Mouse (Mus musculus): ENCODE measurements around the gene 4930507D05Rik. TPM values are rescaled to one million over a fixed set of nuclear protein-coding genes. Genes with fewer than 3 reads are reported as not detected.
"Not testable (repeated sequence)": the region's sequence is repeated elsewhere in the genome, so short reads cannot be mapped to it uniquely, and the experiment has no call there.

Gene 4930507D05Rik
- polyA plus RNA-seq, 1 experiment from 2014 or later = 1.8 TPM

GRCm38 (mm10) chr10:62419422-62419821 is 29.9 kb upstream of the 4930507D05Rik start:
- Histone ChIP-seq H3K4me2 (ENCODE audit: low read length) (no peak overlapping the region), H3K4me1 (ENCODE audit: control insufficient read depth, insufficient read depth, low read depth, low read length) (peaks cover 2% of the 10 kb centered on the region; the same call in 1 of the 2 replicates), H3K27me3 (replicated peaks; ENCODE audit: control insufficient read depth, insufficient read depth, low read length) (no peaks in the 10 kb centered on the region), H3K9ac (ENCODE audit: low read depth, low read length) (no peak overlapping the region), H3K36me3 (ENCODE audit: control insufficient read depth, insufficient read depth, low read length) (no peaks in the 10 kb centered on the region), H3K27ac (ENCODE audit: low read depth, low read length) (no peak overlapping the region), H3K9me3 (ENCODE audit: control insufficient read depth, low read length) (no peaks in the 10 kb centered on the region), H3K4me3 (ENCODE audit: low read length) (no peak overlapping the region)
- 81% methylated on average over 5 of the region's 5 CpGs for WGBS
- no peak for ATAC-seq

- no peak overlapping the region for H3K4me3 ChIP-seq (ENCODE audit: low read length)
- 79% methylated on average over 6 of the region's 6 CpGs for WGBS
- no peak overlapping the region for H3K9ac ChIP-seq (ENCODE audit: low read depth, low read length)
- H3K27me3 ChIP-seq (replicated peaks; ENCODE audit: control insufficient read depth, insufficient read depth, low read length) = no peaks in the 10 kb centered on the region
- peaks cover 2% of the 10 kb centered on the region; the same call in 1 of the 2 replicates for H3K4me1 ChIP-seq (ENCODE audit: control insufficient read depth, insufficient read depth, low read depth, low read length)
- no peaks in the 10 kb centered on the region for H3K9me3 ChIP-seq (ENCODE audit: control insufficient read depth, low read length)
- no peak overlapping the region for H3K4me2 ChIP-seq (ENCODE audit: low read length)
- ATAC-seq = no peak
- no peak overlapping the region for H3K27ac ChIP-seq (ENCODE audit: low read depth, low read length)
- H3K36me3 ChIP-seq (ENCODE audit: control insufficient read depth, insufficient read depth, low read length) = no peaks in the 10 kb centered on the region
Observed at GRCm38 (mm10) chr10:62420399-62420798, 28.9 kb upstream of the 4930507D05Rik start.

- H3K4me1 ChIP-seq (ENCODE audit: control insufficient read depth, insufficient read depth, low read depth, low read length) = peaks cover 2% of the 10 kb centered on the region; the same call in 1 of the 2 replicates
- H3K9me3 ChIP-seq (ENCODE audit: control insufficient read depth, low read length) = no peaks in the 10 kb centered on the region
- H3K27me3 ChIP-seq (replicated peaks; ENCODE audit: control insufficient read depth, insufficient read depth, low read length) = no peaks in the 10 kb centered on the region
- H3K4me3 ChIP-seq (ENCODE audit: low read length) = no peak overlapping the region
- no peak overlapping the region for H3K27ac ChIP-seq (ENCODE audit: low read depth, low read length)
- H3K9ac ChIP-seq (ENCODE audit: low read depth, low read length) = no peak overlapping the region
- 70% methylated on average over 3 of the region's 3 CpGs for WGBS
- ATAC-seq = peak; percentile 43; the same call in 1 of the 2 replicates
- H3K36me3 ChIP-seq (ENCODE audit: control insufficient read depth, insufficient read depth, low read length) = no peaks in the 10 kb centered on the region
- H3K4me2 ChIP-seq (ENCODE audit: low read length) = no peak overlapping the region
Observed at GRCm38 (mm10) chr10:62421127-62421526, 28.2 kb upstream of the 4930507D05Rik start.

GRCm38 (mm10) chr10:62422255-62422654 is 27.0 kb upstream of the 4930507D05Rik start, which contains the start of gene Hkdc1:
TSS of gene Hkdc1 (minus strand) at chr10:62422491.
- ATAC-seq = no peak
- H3K27me3 ChIP-seq (replicated peaks; ENCODE audit: control insufficient read depth, insufficient read depth, low read length) = no peaks in the 10 kb centered on the region

GRCm38 (mm10) chr10:62425081-62425871 is 24.0 kb upstream of the 4930507D05Rik start:
- no peak overlapping the region for H3K4me3 ChIP-seq (ENCODE audit: low read length)
- no peak overlapping the region for H3K27ac ChIP-seq (ENCODE audit: low read depth, low read length)
- no peaks in the 10 kb centered on the region for H3K4me1 ChIP-seq (ENCODE audit: control insufficient read depth, insufficient read depth, low read depth, low read length)
- no peaks in the 10 kb centered on the region for H3K9me3 ChIP-seq (ENCODE audit: control insufficient read depth, low read length)
- 56% methylated on average over 9 of the region's 9 CpGs for WGBS
- H3K36me3 ChIP-seq (ENCODE audit: control insufficient read depth, insufficient read depth, low read length) = peaks cover 13% of the 10 kb centered on the region
- H3K4me2 ChIP-seq (ENCODE audit: low read length) = no peak overlapping the region
- H3K9ac ChIP-seq (ENCODE audit: low read depth, low read length) = no peak overlapping the region
- H3K27me3 ChIP-seq (replicated peaks; ENCODE audit: control insufficient read depth, insufficient read depth, low read length) = no peaks in the 10 kb centered on the region
- ATAC-seq = peak; percentile 28; the same call in 1 of the 2 replicates

More at GRCm38 (mm10) chr10:62422255-62422654, 27.0 kb upstream of the 4930507D05Rik start, which contains the start of gene Hkdc1:
- H3K9me3 ChIP-seq (ENCODE audit: control insufficient read depth, low read length) = no peaks in the 10 kb centered on the region
- H3K9ac ChIP-seq (ENCODE audit: low read depth, low read length) = no peak within 1 kb of the TSS
- no peak within 1 kb of the TSS for H3K4me3 ChIP-seq (ENCODE audit: low read length)
- H3K27ac ChIP-seq (ENCODE audit: low read depth, low read length) = no peak within 1 kb of the TSS
- H3K36me3 ChIP-seq (ENCODE audit: control insufficient read depth, insufficient read depth, low read length) = no peaks in the 10 kb centered on the region
- WGBS = 36% methylated on average over 15 of the region's 15 CpGs
- peaks cover 2% of the 10 kb centered on the region; the same call in 1 of the 2 replicates for H3K4me1 ChIP-seq (ENCODE audit: control insufficient read depth, insufficient read depth, low read depth, low read length)
- no peak within 1 kb of the TSS for H3K4me2 ChIP-seq (ENCODE audit: low read length)

GRCm38 (mm10) chr10:62430427-62430826 is 18.9 kb upstream of the 4930507D05Rik start:
- Histone ChIP-seq H3K9ac (ENCODE audit: low read depth, low read length) (no peak overlapping the region), H3K27me3 (replicated peaks; ENCODE audit: control insufficient read depth, insufficient read depth, low read length) (no peaks in the 10 kb centered on the region), H3K36me3 (ENCODE audit: control insufficient read depth, insufficient read depth, low read length) (peaks cover 43% of the 10 kb centered on the region), H3K27ac (ENCODE audit: low read depth, low read length) (no peak overlapping the region), H3K4me1 (ENCODE audit: control insufficient read depth, insufficient read depth, low read depth, low read length) (no peaks in the 10 kb centered on the region), H3K4me2 (ENCODE audit: low read length) (no peak overlapping the region), H3K9me3 (ENCODE audit: control insufficient read depth, low read length) (no peaks in the 10 kb centered on the region), H3K4me3 (ENCODE audit: low read length) (no peak overlapping the region)
- WGBS = 92% methylated on average over 5 of the region's 5 CpGs
- no peak for ATAC-seq

- peak overlapping the region; percentile 89 for H3K27ac ChIP-seq (ENCODE audit: low read depth, low read length)
- peaks cover 13% of the 10 kb centered on the region for H3K4me1 ChIP-seq (ENCODE audit: control insufficient read depth, insufficient read depth, low read depth, low read length)
- WGBS = 33% methylated on average over 18 of the region's 18 CpGs
- no peaks in the 10 kb centered on the region for H3K9me3 ChIP-seq (ENCODE audit: control insufficient read depth, low read length)
- H3K4me3 ChIP-seq (ENCODE audit: low read length) = peak overlapping the region; percentile 78
- peak overlapping the region; percentile 58 for H3K4me2 ChIP-seq (ENCODE audit: low read length)
- no peak for ATAC-seq
- peaks cover 9% of the 10 kb centered on the region for H3K36me3 ChIP-seq (ENCODE audit: control insufficient read depth, insufficient read depth, low read length)
- H3K27me3 ChIP-seq (replicated peaks; ENCODE audit: control insufficient read depth, insufficient read depth, low read length) = no peaks in the 10 kb centered on the region
- peak overlapping the region; percentile 88 for H3K9ac ChIP-seq (ENCODE audit: low read depth, low read length)
Observed at GRCm38 (mm10) chr10:62450280-62450640, 971 bp downstream of the 4930507D05Rik start.

- Histone ChIP-seq H3K4me1 (ENCODE audit: control insufficient read depth, insufficient read depth, low read depth, low read length) (peaks cover 13% of the 10 kb centered on the region), H3K36me3 (ENCODE audit: control insufficient read depth, insufficient read depth, low read length) (peaks cover 17% of the 10 kb centered on the region)
- H3K9ac ChIP-seq (ENCODE audit: low read depth, low read length); H3K4me2 ChIP-seq (ENCODE audit: low read length); H3K4me3 ChIP-seq (ENCODE audit: low read length); H3K27me3 ChIP-seq (replicated peaks; ENCODE audit: control insufficient read depth, insufficient read depth, low read length); ATAC-seq; H3K27ac ChIP-seq (ENCODE audit: low read depth, low read length); H3K9me3 ChIP-seq (ENCODE audit: control insufficient read depth, low read length): not testable (repeated sequence)
- 71% methylated on average over 11 of the region's 11 CpGs for WGBS
Observed at GRCm38 (mm10) chr10:62452001-62452400, 2.7 kb downstream of the 4930507D05Rik start.

GRCm38 (mm10) chr10:62461321-62461720 is 12.0 kb downstream of the 4930507D05Rik start:
- H3K36me3 ChIP-seq (ENCODE audit: control insufficient read depth, insufficient read depth, low read length) = peaks cover 23% of the 10 kb centered on the region
- no peak overlapping the region for H3K4me3 ChIP-seq (ENCODE audit: low read length)
- no peaks in the 10 kb centered on the region for H3K27me3 ChIP-seq (replicated peaks; ENCODE audit: control insufficient read depth, insufficient read depth, low read length)
- no peak for ATAC-seq
- H3K4me1 ChIP-seq (ENCODE audit: control insufficient read depth, insufficient read depth, low read depth, low read length) = no peaks in the 10 kb centered on the region
- H3K27ac ChIP-seq (ENCODE audit: low read depth, low read length) = no peak overlapping the region
- no peaks in the 10 kb centered on the region for H3K9me3 ChIP-seq (ENCODE audit: control insufficient read depth, low read length)
- H3K4me2 ChIP-seq (ENCODE audit: low read length) = no peak overlapping the region
- H3K9ac ChIP-seq (ENCODE audit: low read depth, low read length) = no peak overlapping the region
